Mouse (Mus musculus) heart, embryonic 16.5 days (tissue): ENCODE measurements around the gene Rtp4. TPM values are rescaled to one million over a fixed set of nuclear protein-coding genes. Genes with fewer than 3 reads are reported as not detected.

Source experiments
- ATAC-seq: fragments of 200-750 bp; cut with Nextera tagmentation; replicated peaks from 2 replicates; pipeline ENCODE4 v1.8.0; 2017; ENCODE audit warnings: moderate number of reproducible peaks; ENCODE audit not compliant: insufficient read depth, low FRiP score; ENCODE audit errors: extremely low read depth
- H3K27ac ChIP-seq: fragments of 300-500 bp; sonication (generic); 2 replicates; pipeline ENCODE4 v1.5.1; 2014; ENCODE audit warnings: mild to moderate bottlenecking, low read length, control low read depth, moderate library complexity
- H3K27me3 ChIP-seq: fragments of 300-500 bp; sonication (generic); 2 replicates; pipeline ENCODE4 v1.6.1; 2014; ENCODE audit warnings: low read length, mixed read lengths; ENCODE audit not compliant: control insufficient read depth, insufficient read depth
- H3K36me3 ChIP-seq: fragments of 300-500 bp; sonication (generic); 2 replicates; pipeline ENCODE4 v1.6.1; 2014; ENCODE audit not compliant: control insufficient read depth, insufficient read depth
- H3K4me1 ChIP-seq: fragments of 300-500 bp; sonication (generic); 2 replicates; pipeline ENCODE4 v1.6.1; 2014; ENCODE audit warnings: low read length, mixed read lengths; ENCODE audit not compliant: control insufficient read depth, insufficient read depth
- H3K4me2 ChIP-seq: fragments of 300-500 bp; sonication (generic); 2 replicates; pipeline ENCODE4 v1.6.1; 2014; ENCODE audit warnings: low read depth, mild to moderate bottlenecking, control low read depth, low read length
- H3K4me3 ChIP-seq: fragments of 300-500 bp; sonication (generic); 2 replicates; pipeline ENCODE4 v1.5.1; 2014; ENCODE audit warnings: mild to moderate bottlenecking, control low read depth, low read length
- H3K9ac ChIP-seq: fragments of 300-500 bp; sonication (generic); 2 replicates; pipeline ENCODE4 v1.6.1; 2014; ENCODE audit warnings: low read length, control low read depth
- H3K9me3 ChIP-seq: fragments of 300-500 bp; sonication (generic); replicated peaks from 2 replicates; pipeline ENCODE4 v1.6.1; 2016; ENCODE audit warnings: low read length; ENCODE audit not compliant: control insufficient read depth
- WGBS: fragments of 180-500 bp; shearing (Covaris S2); extraction: QIAGEN DNeasy Blood & Tissue Kit; methylation state at CpG from one replicate; pipeline ENCODE4 v1.1.7; 2014; 5-methylcytosine and 5-hydroxymethylcytosine counted together
- polyA plus RNA-seq: library from polyadenylated mRNA; unstranded; fragments of >200 nt; fragmentation: Nextera tagmentation; extraction: Ambion mirVana; gene quantifications from 2 replicates; pipeline ENCODE4 v1.2.1, GENCODE M21; 2015

Gene Rtp4
- polyA plus RNA-seq = 7.1 and 11.4 TPM in 2 replicates

- 3% methylated on average over 12 of the region's 12 CpGs for WGBS
- H3K4me2 ChIP-seq = peak within 1 kb of the TSS; percentile 72
- ATAC-seq = peak; percentile 65
- no peaks in the 10 kb centered on the region; the same call in 1 of the 2 replicates for H3K27me3 ChIP-seq
- H3K27ac ChIP-seq = peak within 1 kb of the TSS; percentile 87
- peaks cover 2% of the 10 kb centered on the region; the same call in 1 of the 2 replicates for H3K9me3 ChIP-seq
- H3K4me1 ChIP-seq = peaks cover 46% of the 10 kb centered on the region
- peak within 1 kb of the TSS; percentile 60 for H3K4me3 ChIP-seq
- no peaks in the 10 kb centered on the region for H3K36me3 ChIP-seq
- H3K9ac ChIP-seq = peak within 1 kb of the TSS; percentile 78
Measured at GRCm38 (mm10) chr16:23520235-23520871, at the start of gene Rtp4, which contains the start of gene Masp1. TSS of gene Rtp4 (plus strand) at chr16:23520291. TSS of gene Masp1 (minus strand) at chr16:23520815.

- Histone ChIP-seq H3K4me3 (no peak overlapping the region), H3K27ac (no peak overlapping the region), H3K4me1 (no peaks in the 10 kb centered on the region), H3K4me2 (no peak overlapping the region), H3K27me3 (no peaks in the 10 kb centered on the region), H3K9ac (no peak overlapping the region), H3K36me3 (no peaks in the 10 kb centered on the region), H3K9me3 (no peaks in the 10 kb centered on the region)
- WGBS = 69% methylated on average over 6 of the region's 6 CpGs
- no peak for ATAC-seq
Measured at GRCm38 (mm10) chr16:23471551-23471950, 48.5 kb upstream of the Rtp4 start.

- Histone ChIP-seq H3K9ac (no peak overlapping the region), H3K9me3 (no peaks in the 10 kb centered on the region), H3K4me1 (no peaks in the 10 kb centered on the region), H3K36me3 (no peaks in the 10 kb centered on the region), H3K27ac (no peak overlapping the region), H3K4me3 (no peak overlapping the region), H3K27me3 (no peaks in the 10 kb centered on the region), H3K4me2 (no peak overlapping the region)
- 69% methylated on average over 3 of the region's 3 CpGs for WGBS
- ATAC-seq = no peak
Measured at GRCm38 (mm10) chr16:23472046-23472445, 48.0 kb upstream of the Rtp4 start.

GRCm38 (mm10) chr16:23475651-23476050 is 44.4 kb upstream of the Rtp4 start:
- no peak overlapping the region for H3K4me2 ChIP-seq
- H3K9ac ChIP-seq = no peak overlapping the region
- H3K27me3 ChIP-seq = no peaks in the 10 kb centered on the region
- no peaks in the 10 kb centered on the region for H3K36me3 ChIP-seq
- WGBS = 81% methylated on average over 4 of the region's 4 CpGs
- H3K27ac ChIP-seq = no peak overlapping the region
- no peaks in the 10 kb centered on the region for H3K9me3 ChIP-seq
- H3K4me1 ChIP-seq = no peaks in the 10 kb centered on the region
- ATAC-seq = no peak
- H3K4me3 ChIP-seq = no peak overlapping the region

GRCm38 (mm10) chr16:23476598-23476997 is 43.5 kb upstream of the Rtp4 start:
- Histone ChIP-seq H3K36me3 (no peaks in the 10 kb centered on the region), H3K27ac (no peak overlapping the region), H3K4me2 (no peak overlapping the region), H3K4me1 (no peaks in the 10 kb centered on the region), H3K27me3 (no peaks in the 10 kb centered on the region), H3K4me3 (no peak overlapping the region), H3K9me3 (no peaks in the 10 kb centered on the region), H3K9ac (no peak overlapping the region)
- ATAC-seq = no peak

GRCm38 (mm10) chr16:23479872-23480603 is 40.1 kb upstream of the Rtp4 start:
- no peaks in the 10 kb centered on the region for H3K27me3 ChIP-seq
- no peaks in the 10 kb centered on the region for H3K9me3 ChIP-seq
- H3K9ac ChIP-seq = no peak overlapping the region
- H3K4me1 ChIP-seq = no peaks in the 10 kb centered on the region
- H3K36me3 ChIP-seq = no peaks in the 10 kb centered on the region
- H3K4me2 ChIP-seq = no peak overlapping the region
- H3K4me3 ChIP-seq = no peak overlapping the region
- WGBS = 72% methylated on average over 7 of the region's 7 CpGs
- ATAC-seq = no peak
- no peak overlapping the region for H3K27ac ChIP-seq

GRCm38 (mm10) chr16:23482218-23482617 is 37.9 kb upstream of the Rtp4 start:
- H3K4me2 ChIP-seq = no peak overlapping the region

GRCm38 (mm10) chr16:23482846-23483245 is 37.2 kb upstream of the Rtp4 start:
- Histone ChIP-seq H3K4me2 (no peak overlapping the region), H3K4me3 (no peak overlapping the region), H3K4me1 (no peaks in the 10 kb centered on the region), H3K27me3 (no peaks in the 10 kb centered on the region), H3K36me3 (peaks cover 5% of the 10 kb centered on the region; the same call in 1 of the 2 replicates), H3K9ac (no peak overlapping the region), H3K9me3 (no peaks in the 10 kb centered on the region), H3K27ac (no peak overlapping the region)
- WGBS = 90% methylated on average over 12 of the region's 12 CpGs
- no peak for ATAC-seq

More at GRCm38 (mm10) chr16:23482218-23482617, 37.9 kb upstream of the Rtp4 start:
- Histone ChIP-seq H3K27ac (no peak overlapping the region), H3K9ac (no peak overlapping the region), H3K4me1 (no peaks in the 10 kb centered on the region), H3K36me3 (peaks cover under 1% of the 10 kb centered on the region; the same call in 1 of the 2 replicates), H3K27me3 (no peaks in the 10 kb centered on the region), H3K9me3 (no peaks in the 10 kb centered on the region), H3K4me3 (no peak overlapping the region)
- no peak for ATAC-seq
- 90% methylated on average over 3 of the region's 3 CpGs for WGBS

- no peak for ATAC-seq
- no peak overlapping the region for H3K9ac ChIP-seq
- no peaks in the 10 kb centered on the region for H3K4me1 ChIP-seq
- H3K36me3 ChIP-seq = peaks cover 5% of the 10 kb centered on the region; the same call in 1 of the 2 replicates
- no peaks in the 10 kb centered on the region for H3K9me3 ChIP-seq
- H3K4me2 ChIP-seq = no peak overlapping the region
- WGBS = 69% methylated on average over 10 of the region's 10 CpGs
- H3K27ac ChIP-seq = no peak overlapping the region
- H3K4me3 ChIP-seq = no peak overlapping the region
- no peaks in the 10 kb centered on the region for H3K27me3 ChIP-seq
Measured at GRCm38 (mm10) chr16:23483292-23483691, 36.8 kb upstream of the Rtp4 start.
